Mouse (Mus musculus) right cerebral cortex, postnatal 25 days (tissue): ENCODE measurements around the gene Bola1.
"Not testable (repeated sequence)": the region's sequence is repeated elsewhere in the genome, so short reads cannot be mapped to it uniquely, and the experiment has no call there.

ENCODE experiments used
- DNase-seq: peaks from one replicate; pipeline ENCODE4 v3.0.0; 2022

Gene Bola1

DNA sequence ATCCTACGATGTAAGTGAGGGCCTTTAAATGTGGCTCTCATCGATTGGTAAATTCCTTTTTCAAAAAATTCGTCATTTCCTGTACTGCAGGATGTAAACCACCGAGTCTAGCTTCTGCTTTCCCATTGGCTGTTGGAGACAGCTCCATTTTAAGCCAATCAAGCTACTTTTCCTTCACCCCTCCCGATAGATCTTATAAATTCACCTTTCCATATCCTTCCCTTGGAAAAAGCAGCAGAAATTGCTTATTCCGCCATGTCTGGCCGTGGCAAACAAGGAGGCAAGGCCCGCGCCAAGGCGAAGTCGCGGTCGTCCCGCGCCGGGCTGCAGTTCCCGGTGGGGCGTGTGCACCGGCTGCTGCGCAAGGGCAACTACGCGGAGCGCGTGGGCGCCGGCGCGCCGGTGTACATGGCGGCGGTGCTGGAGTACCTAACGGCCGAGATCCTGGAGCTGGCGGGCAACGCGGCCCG lies at the start of gene Bola1, which contains the start of gene Hist2h2ab:
Bola1 (minus strand) TSS at position 49 of the 470 bp plus-strand sequence.
Hist2h2ab (plus strand) TSS at position 205 of the 470 bp plus-strand sequence.
- DNase-seq: peak; percentile 85

DNA sequence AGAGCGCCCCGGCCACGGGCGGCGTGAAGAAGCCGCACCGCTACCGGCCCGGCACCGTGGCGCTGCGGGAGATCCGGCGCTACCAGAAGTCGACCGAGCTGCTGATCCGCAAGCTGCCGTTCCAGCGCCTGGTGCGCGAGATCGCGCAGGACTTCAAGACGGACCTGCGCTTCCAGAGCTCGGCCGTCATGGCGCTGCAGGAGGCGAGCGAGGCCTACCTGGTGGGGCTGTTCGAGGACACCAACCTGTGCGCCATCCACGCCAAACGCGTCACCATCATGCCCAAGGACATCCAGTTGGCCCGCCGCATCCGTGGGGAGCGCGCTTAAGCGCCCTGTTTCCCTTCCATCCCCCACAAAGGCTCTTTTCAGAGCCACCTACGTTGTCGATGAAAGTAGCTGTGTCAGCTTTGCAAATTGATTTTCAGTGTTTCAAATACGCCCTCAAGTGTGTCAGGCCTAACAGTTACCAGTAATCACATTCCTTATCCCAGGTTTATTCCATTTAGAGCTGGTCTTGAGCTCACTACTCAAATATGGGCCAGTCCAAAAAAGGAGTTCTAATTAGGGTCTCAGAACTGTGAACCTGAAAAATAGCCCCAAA lies 49.4 kb upstream of the Bola1 start:
- DNase-seq: not testable (repeated sequence)

DNA sequence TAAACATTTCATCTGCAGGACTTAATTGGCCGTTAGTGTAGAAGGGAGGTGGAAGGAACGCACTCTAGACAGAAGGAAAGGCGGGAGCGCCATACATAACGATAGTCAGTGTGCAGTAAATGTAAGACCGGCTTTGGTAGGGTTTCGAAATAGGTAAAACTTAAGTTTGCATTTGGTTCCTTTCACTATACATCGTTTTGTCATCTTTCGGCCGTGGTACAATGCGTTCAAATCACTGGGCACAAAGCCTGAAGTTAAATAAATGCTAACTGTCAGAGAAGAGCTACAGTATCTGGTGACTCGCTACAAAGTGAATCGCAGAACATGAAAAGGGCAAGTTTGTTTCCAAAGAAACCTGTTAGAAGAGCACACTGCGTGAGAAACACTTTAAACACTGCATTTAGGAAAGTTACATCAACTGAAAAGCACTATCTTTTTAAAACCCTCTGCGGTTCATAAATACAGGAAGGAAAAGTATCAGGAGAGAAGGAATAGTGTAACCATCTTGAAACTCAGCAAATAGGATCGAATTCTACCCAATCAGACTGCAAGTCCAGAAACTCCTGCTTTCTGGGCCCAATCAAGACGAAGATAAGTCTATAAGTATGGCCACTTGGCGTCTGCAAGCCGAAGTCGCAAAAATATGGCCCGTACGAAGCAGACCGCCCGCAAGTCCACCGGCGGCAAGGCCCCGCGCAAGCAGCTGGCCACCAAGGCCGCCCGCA lies 48.7 kb upstream of the Bola1 start, which contains the start of gene Hist2h3b:
Hist2h3b (plus strand) TSS at position 604 of the 725 bp plus-strand sequence.
- peak; percentile 80 for DNase-seq

DNA sequence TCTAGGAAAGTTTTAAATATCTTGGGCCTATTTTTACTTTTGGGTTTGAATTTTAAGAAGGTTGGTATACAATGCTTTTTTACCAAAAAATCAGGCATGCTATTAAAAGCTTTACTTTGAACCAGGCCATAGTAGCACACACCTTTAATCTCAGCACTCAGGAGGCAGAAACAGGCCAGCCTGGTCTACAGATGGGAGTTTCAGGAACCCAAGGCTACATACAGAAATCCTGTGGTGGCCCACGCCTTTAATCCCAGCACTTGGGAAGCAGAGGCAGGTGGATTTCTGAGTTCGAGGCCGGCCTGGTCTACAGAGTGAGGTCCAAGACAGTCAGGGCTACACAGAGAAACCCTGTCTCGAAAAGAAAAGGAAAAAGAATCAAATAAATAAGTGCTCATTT lies 48.0 kb upstream of the Bola1 start:
- DNase-seq: no peak

DNA sequence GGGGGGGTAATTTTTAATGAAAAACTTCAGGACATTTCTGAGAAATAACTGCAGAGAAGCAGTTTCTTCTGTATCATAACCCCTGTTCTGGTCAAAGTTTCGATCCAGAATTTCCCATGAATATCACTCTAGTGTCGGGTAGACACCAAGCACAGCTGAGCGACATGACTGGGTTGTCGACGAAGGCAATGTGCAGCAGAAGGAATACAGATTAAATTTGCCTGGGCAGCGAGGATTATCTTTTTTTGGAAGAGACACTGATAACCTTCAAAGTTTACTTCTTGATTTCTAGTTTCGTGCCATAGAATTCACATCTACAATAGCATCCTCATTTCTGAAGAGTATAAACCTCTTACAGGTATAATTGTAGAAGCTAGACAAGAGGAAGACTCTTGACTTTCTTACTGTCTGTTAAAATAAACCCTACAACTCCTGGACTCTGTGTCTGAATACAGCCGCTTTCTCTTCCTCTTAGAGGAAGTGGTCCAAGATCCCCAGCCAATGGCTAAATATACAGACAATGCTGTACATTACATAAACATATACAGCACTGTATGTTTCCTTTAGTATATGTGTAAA lies 46.7 kb upstream of the Bola1 start:
- DNase-seq: no peak

DNA sequence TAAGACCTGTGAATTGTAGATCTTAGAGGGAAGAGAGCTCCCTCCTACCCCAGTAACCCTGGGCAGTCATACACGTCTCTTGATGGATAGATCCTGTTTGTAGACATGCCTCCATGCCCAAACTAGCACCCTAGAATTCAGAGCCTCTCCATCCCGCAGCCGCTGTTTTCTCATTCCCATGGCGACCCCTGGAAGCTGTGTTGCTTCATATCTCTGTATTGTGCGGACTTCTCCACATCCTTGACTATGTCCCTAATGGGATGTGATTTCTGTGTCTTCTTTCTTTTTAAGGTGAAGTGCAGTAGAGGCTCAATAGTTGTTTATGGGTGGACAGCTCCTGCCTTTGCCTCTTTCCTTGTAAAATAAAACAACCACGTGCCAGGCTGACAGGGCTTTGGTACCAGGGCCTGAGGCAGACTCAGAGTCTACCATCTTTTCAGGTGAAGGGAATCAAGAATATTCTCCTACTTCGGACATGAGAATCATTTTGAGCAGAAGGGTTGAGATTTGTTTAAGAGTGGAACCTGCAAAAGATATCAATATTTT lies 45.0 kb upstream of the Bola1 start:
- no peak for DNase-seq

DNA sequence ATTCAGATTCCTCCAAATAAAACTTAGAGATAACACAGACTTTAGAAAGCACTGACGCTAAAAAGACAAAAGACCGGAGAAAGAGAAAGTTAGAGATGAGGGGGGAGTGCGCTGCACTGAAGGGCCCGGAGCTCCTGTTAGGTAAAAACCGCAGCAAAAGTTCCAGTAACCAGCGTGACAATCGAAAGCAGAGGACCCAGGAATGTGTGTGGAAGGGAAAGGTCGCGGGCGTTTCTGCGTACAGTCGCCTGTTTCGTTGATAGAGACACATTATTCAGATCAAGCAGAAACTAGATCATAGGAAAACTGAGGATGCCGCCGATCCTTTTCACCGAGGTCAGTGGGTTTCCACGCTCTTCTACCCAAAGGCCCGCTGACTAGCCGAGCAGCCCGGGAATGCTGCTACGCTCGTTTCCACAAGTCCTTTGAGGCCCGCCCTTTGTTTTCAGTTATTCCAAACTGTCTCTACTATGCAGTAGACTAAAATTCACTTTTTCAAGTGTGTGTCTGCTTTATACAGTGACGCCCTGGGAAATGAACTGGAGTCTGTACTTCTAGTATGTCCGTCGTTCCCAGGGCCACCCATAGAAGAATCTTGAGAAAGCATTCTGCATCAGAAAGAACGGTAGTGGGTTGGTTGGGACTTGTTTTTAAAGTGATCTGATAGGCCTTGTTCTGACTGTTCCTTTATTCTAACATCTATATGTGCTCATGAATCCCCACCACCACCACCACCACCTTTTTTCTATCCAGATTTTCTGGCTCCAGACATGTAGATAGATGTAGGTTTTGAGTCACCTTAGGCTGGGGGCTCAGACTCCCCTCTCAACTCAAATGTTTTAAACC lies 44.3 kb upstream of the Bola1 start:
- peak; percentile 55 for DNase-seq

DNA sequence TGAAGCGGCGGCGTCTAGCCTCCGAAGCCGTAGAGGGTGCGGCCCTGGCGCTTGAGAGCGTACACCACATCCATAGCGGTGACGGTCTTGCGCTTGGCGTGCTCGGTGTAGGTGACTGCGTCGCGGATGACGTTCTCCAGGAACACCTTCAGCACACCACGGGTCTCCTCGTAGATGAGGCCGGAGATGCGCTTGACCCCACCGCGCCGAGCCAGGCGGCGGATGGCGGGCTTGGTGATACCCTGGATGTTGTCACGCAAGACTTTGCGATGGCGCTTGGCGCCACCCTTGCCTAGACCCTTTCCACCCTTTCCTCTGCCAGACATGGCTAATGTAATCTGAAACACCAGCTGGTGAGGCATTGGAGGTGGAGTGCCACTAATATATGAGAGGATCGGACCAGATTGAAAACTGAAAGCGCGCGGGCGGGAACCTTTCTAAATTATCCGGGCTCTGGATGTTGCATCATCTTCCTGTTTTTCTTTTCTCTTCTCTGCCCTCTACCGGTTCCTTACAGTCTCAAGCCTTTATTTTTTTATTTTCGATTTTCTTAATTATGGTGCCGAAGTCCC lies 43.6 kb upstream of the Bola1 start, which contains the start of gene Hist2h4:
Hist2h4 (minus strand) TSS at position 333 of the 572 bp plus-strand sequence.
- DNase-seq: peak; percentile 95

DNA sequence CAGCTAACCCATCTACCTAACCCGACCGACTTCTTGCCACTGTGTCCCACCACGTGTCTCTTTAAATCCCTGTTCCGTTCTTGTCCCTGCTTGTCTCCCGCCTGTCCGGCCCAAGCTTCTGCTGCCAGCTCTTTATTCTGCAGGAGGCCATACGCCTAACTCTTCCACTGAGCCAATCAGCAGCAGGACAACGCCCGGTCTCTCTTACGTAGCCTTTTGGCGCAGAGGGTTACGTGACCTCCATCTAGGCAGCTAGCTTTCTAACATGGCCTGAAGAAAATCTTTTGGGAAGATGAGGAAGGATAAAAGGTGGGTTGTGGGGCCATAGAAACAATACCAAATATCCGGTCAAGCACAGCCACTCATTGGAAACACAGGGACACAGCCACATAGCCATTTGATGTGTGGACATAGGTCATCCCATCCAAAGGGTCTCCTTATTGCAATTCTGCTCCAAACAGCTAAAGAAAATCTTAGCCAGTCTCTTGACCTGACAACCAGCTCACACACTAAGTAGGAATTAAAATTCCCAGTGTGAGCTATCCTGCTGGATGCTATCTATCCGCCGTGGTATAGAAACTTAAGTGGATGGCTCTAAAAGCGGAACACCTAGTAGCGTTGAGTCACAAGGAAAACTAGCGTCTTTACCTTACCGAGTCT lies 42.8 kb upstream of the Bola1 start:
- peak; percentile 78 for DNase-seq

DNA sequence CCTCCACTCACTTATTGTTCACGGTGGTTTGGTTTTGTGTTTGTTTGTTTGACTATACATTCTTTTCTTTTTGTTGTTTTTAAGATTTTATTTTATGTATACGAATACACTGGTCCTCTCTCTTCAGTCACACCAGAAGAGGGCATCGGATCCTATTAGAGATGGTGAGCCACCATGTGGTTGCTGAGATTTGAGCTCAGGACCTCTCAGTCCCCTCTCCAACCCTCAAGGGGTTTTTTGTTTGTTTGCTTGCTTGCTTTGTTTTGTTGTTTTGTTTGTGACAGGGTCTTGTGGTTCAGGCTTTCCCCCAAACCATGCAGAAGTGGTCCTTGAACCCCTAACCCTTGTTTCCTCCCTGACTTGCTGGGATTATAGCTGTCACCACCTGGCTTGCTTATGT lies 42.1 kb upstream of the Bola1 start:
- no peak for DNase-seq

DNA sequence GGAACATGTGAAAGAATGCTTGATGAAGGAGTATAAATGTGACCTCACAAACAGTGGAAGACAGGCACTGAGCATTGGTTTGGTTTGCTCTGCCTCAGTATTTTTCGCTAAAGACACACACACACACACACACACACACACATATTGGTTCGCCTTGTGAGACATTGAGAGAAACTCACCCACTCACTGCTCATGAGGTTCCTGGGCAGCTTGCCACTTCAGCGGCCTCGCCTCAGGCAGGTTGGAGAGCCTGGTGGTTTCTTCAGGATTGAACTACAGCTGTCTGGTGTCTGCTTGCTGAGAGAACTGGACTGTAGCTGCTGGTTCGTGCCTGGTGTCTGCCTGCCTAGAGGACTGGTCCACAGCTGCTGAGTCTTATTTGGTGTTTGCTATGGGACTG lies 40.7 kb upstream of the Bola1 start:
- no peak for DNase-seq

DNA sequence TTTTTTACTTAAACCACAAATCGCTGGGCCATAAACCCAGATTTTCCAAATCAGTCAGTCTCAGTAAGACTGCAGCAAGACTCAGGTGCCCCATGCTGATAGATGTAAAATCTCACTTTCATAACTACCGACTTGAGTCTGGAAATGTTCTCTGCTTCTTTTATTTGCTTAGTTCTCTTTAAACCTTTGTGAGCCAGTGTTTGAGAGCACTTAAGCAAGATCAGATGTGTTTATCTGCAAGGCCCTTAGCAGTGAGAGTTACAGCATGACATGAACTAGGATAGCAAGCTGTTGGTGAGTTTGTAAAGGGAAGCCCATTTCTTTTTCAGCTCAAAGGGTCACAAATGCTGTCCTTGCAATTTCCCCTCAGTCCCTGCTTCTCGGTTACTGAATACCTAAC lies 37.7 kb upstream of the Bola1 start:
- DNase-seq: no peak

DNA sequence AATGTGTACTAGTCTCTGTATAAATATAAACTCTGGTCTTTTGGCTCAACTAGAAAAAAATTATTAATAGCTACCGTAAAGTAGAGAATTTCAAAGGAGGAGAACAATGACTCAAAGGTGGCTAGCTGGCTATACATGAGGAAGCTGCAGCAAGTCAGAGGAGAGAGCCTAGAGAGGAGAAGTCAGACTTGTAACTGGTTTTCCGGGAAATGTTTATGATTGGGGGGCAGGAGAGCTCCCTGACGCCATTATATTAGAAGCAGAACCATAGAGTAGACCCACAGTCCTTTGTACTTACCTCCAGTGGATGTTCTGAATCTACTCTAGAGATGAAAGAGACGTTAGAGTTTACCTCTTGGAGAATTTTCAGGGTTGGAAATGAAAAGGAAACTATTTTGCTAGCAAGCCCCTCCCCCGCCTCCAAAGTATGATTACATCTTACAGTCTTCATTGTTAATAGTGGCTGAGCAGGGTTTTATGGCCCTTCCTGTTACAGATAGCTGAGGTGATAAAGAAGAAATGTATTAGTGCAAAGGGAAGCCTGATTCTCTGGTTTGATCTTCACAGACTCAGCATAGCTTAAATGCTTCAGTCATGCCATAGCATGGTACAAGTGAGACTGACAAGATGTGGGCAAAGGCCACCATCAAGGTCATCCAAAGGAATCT lies 36.6 kb upstream of the Bola1 start:
- DNase-seq: no peak

DNA sequence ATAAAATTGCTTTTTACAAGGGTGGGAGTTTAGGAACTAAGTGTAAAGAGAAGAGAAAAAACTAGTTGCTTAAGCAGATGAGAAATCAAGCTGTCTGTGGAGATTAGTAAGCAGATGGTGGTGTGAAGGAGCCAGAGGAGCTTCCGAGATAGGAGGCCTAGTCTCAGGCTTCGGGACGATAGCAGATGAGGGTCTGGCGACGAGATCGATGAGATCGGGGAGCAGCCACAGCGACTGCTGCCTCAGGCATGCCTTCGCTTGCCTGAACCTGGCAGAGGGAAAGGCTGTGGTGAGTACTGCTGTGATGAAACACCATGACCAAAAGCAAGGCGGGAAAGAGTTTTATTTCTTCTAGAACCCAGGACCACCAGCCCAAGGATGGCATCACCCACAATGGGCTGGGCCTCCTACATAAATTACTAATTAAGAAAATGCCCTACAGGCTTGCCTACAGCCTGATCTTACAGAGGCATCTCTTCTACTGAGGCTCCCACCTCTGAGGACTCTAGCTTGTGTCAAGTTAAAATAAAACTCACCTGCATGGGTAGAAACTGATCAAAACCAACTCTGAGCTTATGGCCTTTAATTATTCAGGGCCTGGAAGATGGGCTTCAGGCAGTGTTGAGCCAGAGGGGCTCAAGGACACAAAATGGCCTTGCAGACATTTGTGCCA lies 35.3 kb upstream of the Bola1 start:
- DNase-seq: no peak

DNA sequence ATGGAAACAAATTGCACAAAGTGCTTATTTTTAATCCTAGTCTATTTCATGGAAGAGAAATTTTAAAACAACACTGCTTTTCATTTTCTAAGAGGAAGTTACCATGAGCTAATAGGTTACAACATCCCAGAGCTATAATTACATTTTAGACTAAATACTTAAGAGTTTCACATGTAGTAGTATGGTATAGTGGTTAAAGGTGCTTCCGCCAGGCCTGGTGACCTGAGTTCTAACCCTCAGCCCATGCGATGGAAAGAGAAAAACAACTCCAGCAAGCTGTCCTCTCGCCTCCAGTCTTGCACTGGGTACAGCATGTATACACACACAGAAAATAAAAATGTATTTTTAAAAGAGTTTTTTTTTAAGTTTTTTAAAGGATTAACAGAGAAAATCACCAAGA lies 32.3 kb upstream of the Bola1 start:
- no peak for DNase-seq

DNA sequence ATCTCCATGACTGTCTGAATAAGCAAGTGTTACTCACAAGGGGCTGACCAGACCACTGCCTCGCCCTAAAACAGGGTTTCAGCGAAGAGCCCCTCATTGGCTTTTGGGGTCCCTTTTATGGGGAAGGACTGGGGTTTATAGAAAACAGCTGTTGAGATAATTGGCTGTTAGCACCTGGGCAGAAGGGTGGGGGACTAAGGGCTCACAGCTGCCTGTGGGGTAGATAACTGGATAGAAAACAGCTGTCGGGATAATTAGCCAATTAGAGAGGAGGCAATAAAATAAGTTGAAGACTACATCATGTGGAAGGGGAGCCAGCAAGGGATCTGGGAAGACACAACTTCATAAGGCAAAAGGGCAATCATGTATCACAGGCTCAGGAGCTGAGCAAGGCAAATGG lies 31.4 kb upstream of the Bola1 start:
- no peak for DNase-seq

DNA sequence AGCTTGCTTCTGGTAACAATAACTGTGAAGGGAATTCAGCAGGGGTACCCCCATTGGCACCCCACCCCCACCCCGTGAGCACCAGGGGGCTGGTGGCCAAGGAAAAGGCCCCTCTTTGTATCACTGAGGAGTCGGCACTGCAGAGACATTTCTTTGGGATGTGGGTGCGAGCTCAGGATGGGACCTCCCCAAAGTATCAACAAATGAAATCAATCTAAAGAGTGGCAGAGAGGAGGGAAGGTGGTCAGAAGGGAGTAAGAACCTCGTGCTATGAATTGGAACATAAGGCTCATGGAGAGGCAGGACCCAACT lies 29.5 kb upstream of the Bola1 start:
- DNase-seq: no peak

DNA sequence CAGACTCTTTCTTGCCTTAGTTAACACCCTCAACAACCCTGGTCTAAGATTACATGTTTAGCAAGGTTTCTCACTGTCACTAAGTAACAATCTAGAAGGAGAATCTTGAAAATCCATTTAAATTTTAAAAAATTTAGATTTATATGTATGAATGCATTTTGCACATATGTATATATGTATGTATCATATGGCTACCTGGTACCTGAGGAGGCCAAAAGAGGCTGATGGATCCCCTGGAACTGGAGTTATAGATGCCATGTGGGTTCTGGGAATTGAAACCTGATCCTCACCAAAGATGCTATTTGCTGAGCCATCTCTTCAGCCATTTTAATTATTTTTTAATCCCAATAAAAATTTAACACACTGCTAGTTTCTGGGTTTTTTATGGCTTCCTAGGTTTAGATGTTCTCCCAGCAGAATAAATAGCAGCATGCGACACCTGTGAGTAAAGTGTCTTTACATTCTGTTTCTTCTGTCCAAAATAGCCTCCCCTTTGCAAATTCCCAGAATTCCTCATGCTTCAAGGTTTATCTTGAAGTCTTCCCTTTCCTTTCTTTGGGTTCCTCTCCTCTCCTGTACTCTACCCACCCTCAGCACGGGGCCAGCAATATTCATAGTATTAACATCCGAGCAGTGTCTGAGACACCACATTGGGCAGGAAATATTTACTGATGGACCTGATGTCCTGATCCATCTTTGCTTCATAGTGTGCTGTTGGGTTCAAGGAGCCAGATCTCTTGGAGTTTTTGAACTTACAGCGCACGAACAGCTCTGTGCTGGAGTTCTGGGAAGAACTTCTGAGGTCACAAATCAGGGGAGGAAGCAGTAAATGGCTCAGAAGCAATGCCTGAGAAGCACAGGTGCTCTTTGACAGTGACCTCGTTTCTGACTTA lies 28.9 kb upstream of the Bola1 start:
- DNase-seq: no peak

DNA sequence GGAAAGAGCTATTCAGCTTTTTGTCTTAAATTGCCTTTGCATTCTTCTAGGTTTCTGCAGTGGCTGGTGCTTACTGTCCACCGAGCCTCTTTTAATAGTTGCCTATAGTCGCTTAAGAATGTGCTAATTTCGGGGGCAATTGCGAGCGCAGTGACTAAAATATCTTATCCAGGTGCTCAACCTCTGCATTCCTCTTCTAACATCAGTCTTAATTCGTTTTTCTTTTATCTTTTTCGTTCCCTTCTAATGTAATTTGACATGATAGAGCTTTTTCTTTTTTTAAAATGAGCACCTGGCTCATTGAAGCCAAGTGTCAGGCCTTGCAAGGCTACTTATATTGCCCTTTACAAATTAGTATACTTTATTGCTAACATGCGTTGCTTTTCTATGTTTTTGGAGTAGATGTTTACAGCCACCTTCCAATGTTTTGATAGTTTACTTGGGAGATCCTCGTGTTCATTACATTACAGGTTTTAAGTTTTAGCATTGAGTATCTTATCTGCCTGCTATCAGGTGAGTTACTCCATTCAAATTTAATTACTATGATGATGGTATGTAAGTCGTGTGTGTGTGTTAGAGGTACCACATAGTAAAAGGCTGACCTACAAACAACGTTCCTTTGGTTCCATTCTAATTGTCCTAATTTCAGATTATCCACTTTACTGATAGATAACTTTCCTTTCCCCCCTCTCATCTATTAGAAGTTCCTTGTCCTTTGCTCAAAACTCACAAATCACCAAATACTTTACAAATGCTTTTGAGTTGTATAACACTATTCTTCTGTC lies 28.0 kb upstream of the Bola1 start:
- no peak for DNase-seq
